Mouse (Mus musculus) embryonic facial prominence, embryonic 15.5 days (tissue): ENCODE data around the gene Grm4. TPM values are rescaled to one million over a fixed set of nuclear protein-coding genes. Genes with fewer than 3 reads are reported as not detected.

Source experiments
- ATAC-seq: fragments of 200-750 bp; cut with Nextera tagmentation; 2 replicates; pipeline ENCODE4 v1.8.0; 2017; ENCODE audit warnings: low read depth, moderate TSS enrichment; ENCODE audit not compliant: insufficient number of reproducible peaks, low FRiP score, low TSS enrichment
- H3K27ac ChIP-seq: fragments of 300-500 bp; sonication (generic); replicated peaks from 2 replicates; pipeline ENCODE4 v1.5.1; 2015; ENCODE audit warnings: mild to moderate bottlenecking, inconsistent platforms
- H3K27me3 ChIP-seq: fragments of 300-500 bp; sonication (generic); 2 replicates; pipeline ENCODE4 v1.6.1; 2015; ENCODE audit warnings: inconsistent platforms
- H3K36me3 ChIP-seq: fragments of 300-500 bp; sonication (generic); 2 replicates; pipeline ENCODE4 v1.6.1; 2015; ENCODE audit warnings: mild to moderate bottlenecking, inconsistent platforms
- H3K4me1 ChIP-seq: fragments of 300-500 bp; sonication (generic); 2 replicates; pipeline ENCODE4 v1.6.1; 2015; ENCODE audit warnings: inconsistent platforms
- H3K4me2 ChIP-seq: fragments of 300-500 bp; sonication (generic); replicated peaks from 2 replicates; pipeline ENCODE4 v1.6.1; 2015; ENCODE audit warnings: mild to moderate bottlenecking, inconsistent platforms
- H3K4me3 ChIP-seq: fragments of 300-500 bp; sonication (generic); replicated peaks from 2 replicates; pipeline ENCODE4 v1.5.1; 2015; ENCODE audit warnings: mild to moderate bottlenecking, inconsistent platforms
- H3K9ac ChIP-seq: fragments of 300-500 bp; sonication (generic); 2 replicates; pipeline ENCODE4 v1.6.1; 2015; ENCODE audit warnings: inconsistent platforms
- H3K9me3 ChIP-seq: fragments of 300-500 bp; sonication (generic); replicated peaks from 2 replicates; pipeline ENCODE4 v1.6.1; 2016; ENCODE audit warnings: inconsistent platforms
- WGBS: fragments of 180-500 bp; shearing (Covaris S2); methylation state at CpG from one replicate; pipeline ENCODE4 v1.1.7; 2015; 5-methylcytosine and 5-hydroxymethylcytosine counted together
- polyA plus RNA-seq: library from polyadenylated mRNA; unstranded; fragments of >200 nt; fragmentation: Nextera tagmentation; extraction: Ambion mirVana; gene quantifications from 2 replicates; pipeline ENCODE4 v1.2.1, GENCODE M21; 2015

The Grm4 gene
- polyA plus RNA-seq, 1 experiment from 2014 or later, result 0.85 TPM

DNA sequence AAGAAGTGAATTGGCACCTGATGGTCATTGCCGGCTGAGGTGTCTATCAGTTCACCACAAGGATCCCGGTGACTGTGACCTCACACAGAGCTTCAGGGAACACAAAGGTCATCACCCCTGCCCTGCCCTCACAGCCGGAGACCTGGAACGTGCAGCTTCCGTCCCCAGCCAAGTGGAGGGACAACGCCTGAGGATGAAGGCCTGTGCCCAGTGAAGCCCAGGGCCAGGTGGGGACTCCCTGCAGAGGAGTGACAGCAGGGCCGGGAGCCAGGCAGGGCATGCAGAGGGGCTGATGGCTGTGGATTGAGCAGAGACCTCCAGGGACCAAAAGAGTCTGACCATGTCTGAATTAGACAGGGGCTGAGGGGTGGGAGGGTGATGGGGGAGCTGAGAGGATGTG, 1.9 kb upstream of the Grm4 start:
- WGBS, result 39% methylated on average over 7 of the region's 7 CpGs
- Histone ChIP-seq H3K27me3 (peaks cover 44% of the 10 kb centered on the region), H3K27ac (no peak overlapping the region), H3K9me3 (no peaks in the 10 kb centered on the region), H3K9ac (no peak overlapping the region), H3K4me2 (no peak overlapping the region), H3K36me3 (no peaks in the 10 kb centered on the region), H3K4me3 (no peak overlapping the region), H3K4me1 (0 out of 2 replicates have a peak, but pooled peaks cover 5% of the 10 kb centered on the region)
- ATAC-seq, result no peak

DNA sequence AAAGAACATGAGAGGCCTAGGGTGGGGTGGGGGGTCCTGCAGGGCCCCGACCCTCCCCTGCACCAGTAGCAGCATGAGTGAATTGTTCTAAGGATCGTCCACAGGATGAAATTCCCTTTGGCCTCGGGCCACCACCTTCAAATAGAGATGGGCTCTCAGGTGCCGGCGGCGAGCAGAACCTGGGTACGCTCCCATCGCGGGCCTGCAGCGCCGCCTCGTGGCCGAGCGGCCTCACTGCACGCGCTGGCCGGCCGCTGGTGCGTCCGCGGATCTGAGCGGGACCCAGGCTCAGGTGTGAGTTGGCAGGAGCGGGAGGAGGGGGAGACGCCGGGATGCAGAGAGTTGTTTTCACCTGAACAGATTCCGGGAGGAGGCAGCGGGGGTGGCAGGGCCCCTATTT, 646 bp downstream of the Grm4 start:
- H3K27ac ChIP-seq, result no peak overlapping the region
- 0 out of 2 replicates have a peak overlapping the region, but pooled peaks have one; percentile 21 for H3K4me2 ChIP-seq
- no peak overlapping the region for H3K4me3 ChIP-seq
- ATAC-seq, result no peak
- under 1% methylated on average over 27 of the region's 27 CpGs for WGBS
- H3K9ac ChIP-seq, result no peak overlapping the region
- peaks cover 63% of the 10 kb centered on the region for H3K27me3 ChIP-seq
- H3K9me3 ChIP-seq, result no peaks in the 10 kb centered on the region
- no peaks in the 10 kb centered on the region for H3K36me3 ChIP-seq
- H3K4me1 ChIP-seq, result 0 out of 2 replicates have a peak, but pooled peaks cover 5% of the 10 kb centered on the region

DNA sequence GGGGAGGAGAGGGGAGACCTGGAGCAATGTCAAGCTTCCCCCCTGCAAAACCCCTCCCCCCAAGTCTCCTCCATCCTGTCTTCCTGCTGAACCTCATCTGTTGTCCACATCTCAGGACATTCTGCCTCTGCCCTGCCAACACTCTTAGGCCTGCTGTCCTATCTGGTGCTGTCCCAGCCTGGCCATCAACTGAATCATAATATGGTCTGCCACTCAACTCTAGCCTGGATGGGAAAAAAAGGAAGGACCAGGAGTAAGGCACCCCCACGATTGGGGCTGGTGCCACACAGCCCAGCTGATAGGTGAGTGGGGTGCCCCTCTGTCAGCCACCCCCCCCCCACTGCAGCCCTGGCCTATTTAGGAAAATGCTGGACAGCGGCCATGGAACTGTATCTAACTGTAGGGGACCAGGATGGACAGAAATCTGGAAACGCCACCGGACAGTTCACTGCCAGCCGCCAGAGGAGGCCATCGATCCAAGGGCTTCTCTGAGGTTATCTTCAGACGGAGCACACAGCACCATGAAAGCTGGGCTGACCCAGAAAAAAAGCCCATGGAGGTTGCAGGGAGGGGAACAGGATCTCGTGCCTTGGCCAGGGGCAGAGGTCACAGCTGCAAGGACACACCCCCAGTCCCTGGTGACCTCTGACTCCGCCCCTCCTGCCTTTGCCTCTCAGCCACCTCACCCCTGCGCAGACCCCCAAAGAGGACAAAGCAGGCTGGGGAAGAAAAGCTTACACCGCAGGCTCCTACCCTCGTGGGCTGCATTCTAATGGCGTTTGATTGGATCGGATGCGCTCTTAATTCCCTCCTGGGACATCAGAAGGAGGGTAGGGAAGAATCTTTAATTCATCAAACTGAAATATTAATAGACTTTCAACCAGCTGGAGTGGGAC, 2.3 kb downstream of the Grm4 start:
- Histone ChIP-seq H3K9ac (no peak overlapping the region), H3K4me2 (no peak overlapping the region), H3K27ac (no peak overlapping the region), H3K4me1 (peaks cover 7% of the 10 kb centered on the region), H3K27me3 (peaks cover 79% of the 10 kb centered on the region), H3K9me3 (no peaks in the 10 kb centered on the region), H3K4me3 (no peak overlapping the region), H3K36me3 (no peaks in the 10 kb centered on the region)
- WGBS, result 33% methylated on average over 15 of the region's 15 CpGs
- ATAC-seq, result no peak

DNA sequence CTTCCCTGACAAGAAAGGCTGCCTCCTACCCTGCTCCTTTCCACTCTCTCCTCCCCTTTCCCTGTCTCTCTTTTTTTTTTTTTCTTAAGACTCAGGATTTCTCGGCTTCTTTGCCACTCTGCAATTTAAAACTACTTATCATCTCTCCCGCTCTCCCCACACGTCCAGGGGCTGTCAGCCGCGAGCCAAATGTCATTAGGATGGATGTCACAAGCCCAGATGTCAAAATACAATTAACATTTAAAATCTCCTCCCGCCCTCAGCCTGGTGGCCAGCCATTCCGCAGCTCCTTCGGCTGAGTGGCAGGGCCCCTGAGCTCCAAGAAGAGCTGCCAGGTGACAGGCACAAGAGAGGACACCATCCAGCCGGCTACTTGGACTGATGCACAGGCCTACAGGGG, 2.9 kb downstream of the Grm4 start:
- H3K9me3 ChIP-seq, result no peaks in the 10 kb centered on the region
- H3K27ac ChIP-seq, result no peak overlapping the region
- ATAC-seq, result no peak
- 16% methylated on average over 9 of the region's 9 CpGs for WGBS
- no peak overlapping the region for H3K4me2 ChIP-seq
- no peak overlapping the region for H3K4me3 ChIP-seq
- no peaks in the 10 kb centered on the region for H3K36me3 ChIP-seq
- H3K27me3 ChIP-seq, result peaks cover 85% of the 10 kb centered on the region
- no peak overlapping the region for H3K9ac ChIP-seq
- H3K4me1 ChIP-seq, result peaks cover 13% of the 10 kb centered on the region

DNA sequence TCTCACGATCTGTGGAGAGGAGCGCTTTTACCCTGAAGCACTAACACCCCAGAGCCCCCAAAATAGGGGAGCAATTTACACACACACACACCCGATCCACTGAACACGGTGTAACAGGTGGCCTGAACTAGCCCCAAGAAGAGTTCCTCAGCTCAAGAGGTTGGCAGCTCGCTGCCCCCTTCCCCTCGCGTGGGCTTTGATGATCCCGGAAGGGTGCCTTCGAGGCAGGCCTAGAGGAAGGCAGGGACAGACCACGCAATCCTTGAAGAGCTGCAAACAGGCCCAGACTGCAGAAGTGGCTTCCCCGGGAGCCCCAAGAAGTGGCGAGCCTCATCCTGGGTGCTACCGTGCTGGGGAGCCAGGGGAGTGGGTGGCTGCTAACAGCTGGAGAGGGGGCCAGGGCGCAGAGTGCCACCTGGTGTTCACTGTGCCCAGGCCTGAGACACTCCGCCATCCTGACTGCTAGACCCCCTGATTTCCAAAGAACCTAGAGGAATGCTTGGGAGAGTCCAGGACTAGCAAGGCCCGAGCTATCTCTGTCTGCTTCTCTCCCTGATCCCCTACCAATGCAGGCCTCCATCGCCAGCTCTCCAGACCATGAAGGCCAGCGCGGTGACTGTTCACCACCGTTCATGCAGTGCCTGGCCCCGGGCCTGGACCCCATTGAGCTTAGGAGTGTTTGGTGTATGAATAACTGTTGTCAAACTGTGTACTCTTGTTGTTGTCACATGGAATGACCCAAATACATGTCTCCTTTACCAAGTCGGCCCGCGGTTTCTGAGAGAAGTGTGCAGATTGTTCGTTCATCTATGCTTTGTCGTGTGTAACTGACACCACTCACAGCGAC, 7.1 kb downstream of the Grm4 start:
- ATAC-seq, result no peak
- Histone ChIP-seq H3K27me3 (peaks cover 93% of the 10 kb centered on the region), H3K4me2 (peak overlapping the region; percentile 100), H3K27ac (no peak overlapping the region), H3K36me3 (no peaks in the 10 kb centered on the region), H3K4me1 (peaks cover 23% of the 10 kb centered on the region), H3K4me3 (peak overlapping the region; percentile 56), H3K9me3 (no peaks in the 10 kb centered on the region), H3K9ac (no peak overlapping the region)
- 30% methylated on average over 27 of the region's 27 CpGs for WGBS

DNA sequence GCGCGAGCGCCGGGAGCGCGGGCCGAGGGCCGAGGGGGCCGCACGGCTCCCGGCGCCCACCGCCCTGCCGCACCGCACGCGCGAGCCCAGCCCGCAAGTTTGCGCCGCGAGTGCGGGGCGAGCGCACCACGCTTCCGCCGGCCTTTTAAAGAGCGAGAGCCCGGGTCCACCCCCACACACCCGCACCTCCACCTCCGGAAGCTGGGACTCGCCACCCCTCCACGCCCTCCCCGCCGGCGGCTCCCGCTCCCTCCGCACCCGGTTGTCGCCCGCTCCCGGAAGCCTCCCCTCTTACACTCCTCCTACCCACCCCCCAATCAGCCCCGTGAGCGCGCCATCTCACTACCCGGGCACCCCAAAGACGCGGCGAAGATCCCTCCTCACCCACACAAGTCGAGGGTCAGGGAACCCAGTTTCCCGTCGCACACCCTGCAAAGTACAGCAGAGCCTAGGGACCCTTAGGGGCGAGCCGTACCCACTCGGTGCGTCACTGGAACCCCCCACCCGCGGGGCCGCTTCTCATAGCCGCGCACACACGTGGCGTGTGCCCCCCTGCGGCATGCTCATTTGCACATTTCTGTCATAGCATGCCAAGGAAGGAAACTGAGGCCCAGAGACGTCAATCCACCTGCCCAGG, 7.8 kb downstream of the Grm4 start:
- Histone ChIP-seq H3K36me3 (no peaks in the 10 kb centered on the region), H3K27ac (no peak overlapping the region), H3K4me3 (peak overlapping the region; percentile 56), H3K9me3 (no peaks in the 10 kb centered on the region), H3K9ac (peak overlapping the region; percentile 13; the same call in 1 of the 2 replicates), H3K4me1 (peaks cover 23% of the 10 kb centered on the region), H3K27me3 (peaks cover 87% of the 10 kb centered on the region), H3K4me2 (peak overlapping the region; percentile 100)
- under 1% methylated on average over 65 of the region's 66 CpGs for WGBS
- no peak for ATAC-seq

DNA sequence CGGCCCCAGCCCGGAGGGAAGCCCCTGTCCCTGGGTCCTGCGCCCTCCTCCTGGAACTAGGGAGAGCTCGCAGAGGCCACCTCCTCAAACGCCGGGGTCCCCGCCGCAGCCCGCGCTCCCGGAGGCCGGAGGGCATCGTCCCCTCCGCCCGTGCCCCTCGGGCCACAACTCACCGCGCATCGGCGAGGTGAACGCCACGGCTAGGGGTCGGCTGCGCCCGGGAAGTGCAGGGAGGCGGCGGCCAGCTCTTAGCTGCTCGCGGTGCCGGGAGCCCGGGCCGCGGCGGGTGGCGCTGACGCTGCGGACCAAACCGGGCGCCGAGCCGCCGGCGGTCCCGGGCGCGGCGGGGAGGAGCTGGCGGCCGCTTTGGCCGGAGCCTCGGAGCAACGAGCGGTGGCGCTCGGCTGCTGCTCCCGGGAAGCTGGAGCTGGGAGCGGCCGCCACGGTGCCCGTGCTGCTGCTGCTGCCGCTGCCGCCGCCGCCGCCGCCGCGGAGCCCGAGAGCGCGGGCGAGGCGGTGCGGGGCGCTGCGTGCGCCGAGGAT, 8.5 kb downstream of the Grm4 start:
- under 1% methylated on average over 75 of the region's 78 CpGs for WGBS
- Histone ChIP-seq H3K36me3 (no peaks in the 10 kb centered on the region), H3K4me1 (peaks cover 23% of the 10 kb centered on the region), H3K4me2 (peak overlapping the region; percentile 100), H3K27me3 (peaks cover 80% of the 10 kb centered on the region), H3K9me3 (no peaks in the 10 kb centered on the region), H3K4me3 (peak overlapping the region; percentile 56), H3K27ac (no peak overlapping the region), H3K9ac (peak overlapping the region; percentile 13; the same call in 1 of the 2 replicates)
- ATAC-seq, result no peak

DNA sequence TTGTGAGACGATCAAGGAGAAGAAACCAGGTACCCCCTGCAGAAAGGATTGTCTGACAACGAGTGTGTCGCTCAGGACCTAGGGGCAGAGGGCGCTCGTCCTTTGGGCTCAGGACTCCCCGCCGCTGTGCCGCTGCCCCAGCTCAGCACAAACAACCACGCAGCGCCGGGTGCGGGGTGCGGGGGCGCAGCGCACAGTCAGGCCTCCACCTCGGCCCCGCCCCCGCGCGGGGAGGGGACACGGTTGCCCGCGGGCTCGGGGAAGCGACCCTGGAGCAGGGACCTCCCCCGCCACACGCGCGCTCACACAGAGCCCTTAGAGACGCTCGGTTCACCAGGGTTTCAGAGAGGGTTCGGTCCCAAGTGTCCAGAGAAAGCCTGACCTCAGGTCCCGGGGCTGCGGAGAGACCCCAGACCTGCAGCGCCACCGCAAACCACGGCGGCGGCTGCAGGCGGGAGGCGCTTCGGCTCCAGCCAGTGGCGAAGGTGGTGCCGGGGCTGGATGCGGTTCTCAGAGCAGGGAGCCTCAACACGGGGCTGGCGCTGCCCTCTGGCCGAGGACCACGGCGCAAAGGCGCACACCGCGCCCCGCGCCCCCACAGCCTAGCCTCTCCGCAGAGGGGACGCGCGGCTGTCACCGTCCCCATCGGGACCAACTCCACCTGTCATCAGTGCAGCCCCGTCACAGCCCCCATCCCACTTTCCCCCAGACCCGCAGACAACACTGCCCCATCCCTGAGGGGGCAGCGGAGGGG, 9.2 kb downstream of the Grm4 start:
- no peaks in the 10 kb centered on the region for H3K9me3 ChIP-seq
- ATAC-seq, result no peak
- peak overlapping the region; percentile 56 for H3K4me3 ChIP-seq
- H3K9ac ChIP-seq, result peak overlapping the region; percentile 13; the same call in 1 of the 2 replicates
- H3K4me1 ChIP-seq, result peaks cover 23% of the 10 kb centered on the region
- peak overlapping the region; percentile 100 for H3K4me2 ChIP-seq
- no peaks in the 10 kb centered on the region for H3K36me3 ChIP-seq
- peaks cover 74% of the 10 kb centered on the region for H3K27me3 ChIP-seq
- no peak overlapping the region for H3K27ac ChIP-seq
- 1% methylated on average over 62 of the region's 64 CpGs for WGBS

DNA sequence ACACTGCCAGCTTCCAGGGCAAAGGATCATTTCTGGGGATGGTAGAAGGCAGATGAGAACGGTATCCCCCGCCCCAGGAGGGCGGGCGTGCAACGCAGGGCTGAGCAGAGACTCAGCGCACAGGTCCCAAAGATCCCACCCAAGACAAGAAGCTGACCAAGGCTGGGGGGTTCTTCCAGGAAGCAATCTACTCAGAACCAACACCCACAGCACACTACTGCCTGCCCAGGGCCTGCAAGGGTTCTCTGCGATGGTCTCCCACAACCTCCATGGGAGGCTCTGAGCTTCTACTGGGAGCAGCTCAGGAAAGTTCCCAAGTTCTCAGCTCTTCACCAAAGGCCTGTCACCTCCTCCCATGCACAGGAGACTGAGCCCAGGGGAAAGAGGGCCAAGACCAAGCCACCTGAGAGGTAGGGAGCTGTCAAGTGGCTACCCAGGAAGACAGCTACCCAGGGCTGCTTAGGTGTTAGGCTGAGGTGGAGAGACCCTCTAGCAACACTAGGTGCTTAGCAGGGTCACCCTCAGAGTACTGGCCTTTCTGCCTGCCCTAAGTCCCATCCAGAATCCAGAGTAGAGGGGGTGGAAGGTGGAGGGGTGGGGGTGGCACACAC, 10.0 kb downstream of the Grm4 start:
- Histone ChIP-seq H3K27ac (no peak overlapping the region), H3K9ac (no peak overlapping the region), H3K4me3 (no peak overlapping the region), H3K9me3 (no peaks in the 10 kb centered on the region), H3K27me3 (peaks cover 71% of the 10 kb centered on the region), H3K36me3 (no peaks in the 10 kb centered on the region), H3K4me1 (peaks cover 29% of the 10 kb centered on the region), H3K4me2 (no peak overlapping the region; the same call in 1 of the 2 replicates)
- ATAC-seq, result no peak
- 93% methylated on average over 7 of the region's 7 CpGs for WGBS
